Mouse (Mus musculus): ENCODE measurements around the gene Frmpd4. TPM values are rescaled to one million over a fixed set of nuclear protein-coding genes. Genes with fewer than 3 reads are reported as not detected.

The Frmpd4 gene
- polyA plus RNA-seq, 1 experiment from 2014 or later: 0.48 TPM

DNA sequence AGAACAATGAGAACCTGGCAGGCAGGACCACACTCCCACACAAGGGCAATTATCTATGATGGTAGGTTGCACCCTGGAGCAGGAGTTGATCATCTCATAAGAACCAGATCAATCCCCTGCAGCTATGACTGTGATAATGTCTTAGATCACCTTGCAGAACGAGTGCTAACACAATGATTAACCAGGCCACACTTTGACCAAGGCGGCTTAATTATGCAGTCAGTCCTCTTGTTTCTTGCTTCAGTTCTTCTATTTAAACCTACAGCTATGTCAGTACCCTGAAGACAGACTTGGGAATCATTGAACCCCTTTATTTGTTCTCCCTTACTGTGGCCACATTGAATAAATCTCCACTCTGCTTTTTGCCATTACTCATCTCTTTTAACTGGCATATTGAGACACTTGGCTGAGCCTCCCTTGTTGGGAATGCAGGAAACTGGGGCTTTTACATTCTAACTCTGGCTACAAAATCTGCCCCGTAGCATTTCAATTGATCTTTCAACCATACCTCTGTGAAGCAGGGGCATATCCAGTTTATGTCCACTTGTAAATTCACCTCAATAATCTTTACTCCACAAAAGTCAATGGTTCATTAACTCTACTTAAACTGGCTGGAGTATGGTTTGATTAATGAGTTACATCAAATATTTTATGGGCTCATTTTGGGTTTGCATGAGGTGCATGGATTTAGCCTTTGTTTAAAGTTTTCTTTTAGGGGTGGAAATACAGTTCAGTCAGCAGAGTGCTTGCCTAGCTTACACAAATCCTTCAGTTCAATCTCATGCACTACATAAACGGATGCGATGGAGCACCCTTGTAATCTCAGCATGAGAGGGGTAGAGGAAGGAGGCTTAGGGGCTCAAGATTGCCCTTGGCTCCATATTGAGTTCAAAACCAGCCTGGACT is 227.5 kb downstream of the Frmpd4 start:
- Histone ChIP-seq H3K4me3 (replicated peaks) (no peak overlapping the region), H3K27me3 (no peaks in the 10 kb centered on the region), H3K36me3 (no peaks in the 10 kb centered on the region), H3K9me3 (replicated peaks) (no peaks in the 10 kb centered on the region), H3K9ac (no peak overlapping the region), H3K27ac (replicated peaks) (no peak overlapping the region), H3K4me1 (no peaks in the 10 kb centered on the region), H3K4me2 (replicated peaks) (no peak overlapping the region)
- WGBS: 69% methylated on average over 5 of the region's 5 CpGs
- ATAC-seq (ENCODE audit: insufficient number of reproducible peaks, low FRiP score, low TSS enrichment, low read depth): no peak

DNA sequence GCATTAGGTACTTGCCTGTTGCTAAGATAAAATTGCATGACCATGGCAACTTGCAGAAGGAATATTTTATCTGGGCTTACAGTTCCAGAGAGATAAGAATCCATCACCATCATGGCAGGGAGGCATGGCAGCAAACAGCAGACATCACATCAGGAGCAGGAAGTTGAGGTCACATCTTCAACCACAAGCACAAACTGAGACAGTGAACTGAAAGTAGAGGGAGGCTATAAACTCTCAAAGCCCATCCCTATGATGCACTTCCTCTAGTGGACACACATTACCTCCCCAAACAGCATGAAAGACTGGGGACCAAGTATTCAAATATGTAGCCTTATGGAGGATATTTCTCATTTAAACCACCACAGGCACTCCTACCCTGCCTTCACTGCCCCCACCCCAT is 238.8 kb downstream of the Frmpd4 start:
- no peaks in the 10 kb centered on the region for H3K27me3 ChIP-seq
- no peak overlapping the region for H3K4me2 ChIP-seq (replicated peaks)
- H3K27ac ChIP-seq (replicated peaks): no peak overlapping the region
- H3K9me3 ChIP-seq (replicated peaks): no peaks in the 10 kb centered on the region
- H3K36me3 ChIP-seq: no peaks in the 10 kb centered on the region
- no peak overlapping the region for H3K4me3 ChIP-seq (replicated peaks)
- no peaks in the 10 kb centered on the region for H3K4me1 ChIP-seq
- no peak overlapping the region for H3K9ac ChIP-seq
- no peak for ATAC-seq (ENCODE audit: insufficient number of reproducible peaks, low FRiP score, low TSS enrichment, low read depth)

DNA sequence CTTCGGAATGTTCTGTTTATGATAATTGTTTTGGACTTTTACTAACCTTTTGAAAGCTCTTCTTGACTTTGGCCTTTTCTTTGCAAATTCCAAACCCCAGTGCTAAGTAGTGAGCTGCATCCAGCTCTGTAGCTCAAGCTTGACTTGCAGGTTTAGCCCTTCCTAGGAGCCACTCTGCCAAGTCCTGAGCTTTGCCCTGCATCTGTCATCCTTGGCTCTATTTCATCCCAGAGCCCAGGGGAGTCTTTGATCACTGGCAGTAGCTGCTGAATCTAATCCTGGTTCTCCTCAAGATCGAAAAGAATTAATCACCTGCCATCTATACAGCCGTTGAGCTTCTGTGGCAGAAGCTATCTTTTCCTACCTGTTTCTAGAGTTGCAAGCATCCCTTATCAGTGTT is 251.9 kb downstream of the Frmpd4 start:
- Histone ChIP-seq H3K27me3 (no peaks in the 10 kb centered on the region; the same call in 1 of the 2 replicates), H3K9me3 (replicated peaks) (no peaks in the 10 kb centered on the region), H3K36me3 (no peaks in the 10 kb centered on the region), H3K4me1 (no peaks in the 10 kb centered on the region), H3K4me3 (replicated peaks) (no peak overlapping the region), H3K27ac (replicated peaks) (no peak overlapping the region), H3K4me2 (replicated peaks) (no peak overlapping the region), H3K9ac (no peak overlapping the region)
- WGBS: 78% methylated on average over 3 of the region's 3 CpGs
- no peak for ATAC-seq (ENCODE audit: insufficient number of reproducible peaks, low FRiP score, low TSS enrichment, low read depth)

DNA sequence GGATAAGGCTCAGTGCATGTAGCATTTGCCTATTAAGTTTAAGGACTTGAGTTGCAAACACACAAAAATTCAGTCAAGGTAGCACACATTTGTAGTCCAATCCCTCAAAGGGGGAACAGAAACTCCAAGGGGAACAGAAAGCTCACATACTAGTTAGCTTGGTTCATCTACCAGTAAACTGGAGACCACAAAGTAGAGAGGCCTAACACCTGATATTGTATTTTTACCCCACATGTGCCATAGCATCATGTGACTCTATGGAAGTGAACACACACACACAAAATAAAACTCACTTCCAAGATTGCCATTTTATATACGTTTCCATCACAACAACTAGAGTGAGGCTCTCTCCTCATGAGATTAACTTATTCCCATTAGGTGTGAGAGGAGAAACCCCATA is 264.9 kb downstream of the Frmpd4 start:
- ATAC-seq (ENCODE audit: insufficient number of reproducible peaks, low FRiP score, low TSS enrichment, low read depth): no peak
- Histone ChIP-seq H3K9me3 (replicated peaks) (no peaks in the 10 kb centered on the region), H3K4me3 (replicated peaks) (no peak overlapping the region), H3K27me3 (no peaks in the 10 kb centered on the region), H3K4me1 (no peaks in the 10 kb centered on the region), H3K27ac (replicated peaks) (no peak overlapping the region), H3K36me3 (no peaks in the 10 kb centered on the region), H3K9ac (no peak overlapping the region), H3K4me2 (replicated peaks) (no peak overlapping the region)
- 95% methylated on average over 1 of the region's 1 CpGs for WGBS

DNA sequence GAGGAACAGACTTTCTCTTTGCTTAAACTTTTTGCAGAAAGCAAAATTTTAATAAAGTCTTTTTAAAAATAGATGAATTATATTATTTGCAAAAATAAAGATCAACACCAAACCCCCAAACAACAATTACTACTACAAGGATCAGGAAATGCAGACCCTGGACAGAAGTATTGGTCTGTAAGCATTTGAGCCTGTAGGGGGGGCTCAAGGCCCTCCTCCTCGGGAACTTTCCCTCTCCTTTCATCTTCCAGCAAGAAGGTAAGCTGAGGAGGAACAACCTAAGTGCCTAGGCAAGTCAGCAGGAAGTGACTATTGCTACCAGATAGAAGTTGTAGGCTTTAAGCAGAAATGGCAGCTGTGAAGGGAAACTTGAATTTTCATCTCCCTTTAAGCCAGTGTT is 266.9 kb downstream of the Frmpd4 start:
- ATAC-seq (ENCODE audit: insufficient number of reproducible peaks, low FRiP score, low TSS enrichment, low read depth): no peak
- Histone ChIP-seq H3K9ac (no peak overlapping the region), H3K27ac (replicated peaks) (no peak overlapping the region), H3K9me3 (replicated peaks) (no peaks in the 10 kb centered on the region), H3K27me3 (no peaks in the 10 kb centered on the region), H3K4me3 (replicated peaks) (no peak overlapping the region), H3K4me1 (no peaks in the 10 kb centered on the region), H3K4me2 (replicated peaks) (no peak overlapping the region), H3K36me3 (no peaks in the 10 kb centered on the region)
- 0% methylated on average over 1 of the region's 1 CpGs for WGBS

DNA sequence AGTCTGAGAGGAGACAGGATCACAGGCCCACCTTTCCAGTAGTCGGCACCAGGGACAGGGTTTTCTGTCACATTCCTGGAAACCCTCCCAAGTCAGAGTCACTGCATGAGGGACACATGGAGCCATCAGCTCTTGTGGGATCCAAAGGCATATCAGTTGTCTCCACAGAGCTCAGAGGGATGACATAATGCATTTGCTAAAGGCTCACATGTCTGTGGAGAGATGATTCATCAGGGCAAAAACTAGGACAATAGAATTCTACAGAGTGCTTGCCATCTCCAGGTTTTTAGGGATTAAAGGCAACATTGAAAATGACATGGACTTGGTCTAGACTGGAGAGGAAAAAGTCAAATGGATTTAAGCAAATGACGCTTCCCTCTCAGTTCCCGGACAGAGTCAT is 284.5 kb downstream of the Frmpd4 start:
- Histone ChIP-seq H3K4me1 (no peaks in the 10 kb centered on the region), H3K36me3 (no peaks in the 10 kb centered on the region), H3K4me2 (replicated peaks) (no peak overlapping the region), H3K9me3 (replicated peaks) (no peaks in the 10 kb centered on the region), H3K4me3 (replicated peaks) (no peak overlapping the region), H3K9ac (no peak overlapping the region), H3K27me3 (peaks cover 6% of the 10 kb centered on the region), H3K27ac (replicated peaks) (no peak overlapping the region)
- 87% methylated on average over 3 of the region's 3 CpGs for WGBS
- no peak for ATAC-seq (ENCODE audit: insufficient number of reproducible peaks, low FRiP score, low TSS enrichment, low read depth)

DNA sequence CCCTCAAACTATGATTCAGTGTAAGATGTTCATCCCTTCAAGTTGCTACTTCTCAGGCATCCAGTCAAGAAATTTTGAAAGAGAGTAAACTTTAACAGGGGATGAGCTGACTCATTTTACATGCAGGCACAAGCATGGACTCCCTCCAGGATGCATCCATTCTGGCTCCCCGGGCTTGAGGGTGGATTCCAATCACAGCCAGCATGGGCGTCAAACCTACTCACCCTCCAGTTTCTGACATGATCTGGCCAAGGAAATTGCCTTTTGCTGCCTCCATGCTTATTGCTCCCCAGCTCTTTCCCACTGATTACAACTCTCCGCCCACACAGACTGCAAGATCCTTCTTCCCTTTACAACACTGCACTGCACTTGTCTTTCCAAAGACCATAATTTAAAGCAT is 370.0 kb downstream of the Frmpd4 start:
- no peaks in the 10 kb centered on the region; the same call in 1 of the 2 replicates for H3K27me3 ChIP-seq
- H3K4me2 ChIP-seq (replicated peaks): no peak overlapping the region
- H3K4me3 ChIP-seq (replicated peaks): no peak overlapping the region
- H3K9me3 ChIP-seq (replicated peaks): no peaks in the 10 kb centered on the region
- no peak overlapping the region for H3K27ac ChIP-seq (replicated peaks)
- no peak overlapping the region for H3K9ac ChIP-seq
- no peak for ATAC-seq (ENCODE audit: insufficient number of reproducible peaks, low FRiP score, low TSS enrichment, low read depth)
- WGBS: 73% methylated on average over 3 of the region's 3 CpGs
- no peaks in the 10 kb centered on the region for H3K36me3 ChIP-seq
- no peaks in the 10 kb centered on the region for H3K4me1 ChIP-seq

DNA sequence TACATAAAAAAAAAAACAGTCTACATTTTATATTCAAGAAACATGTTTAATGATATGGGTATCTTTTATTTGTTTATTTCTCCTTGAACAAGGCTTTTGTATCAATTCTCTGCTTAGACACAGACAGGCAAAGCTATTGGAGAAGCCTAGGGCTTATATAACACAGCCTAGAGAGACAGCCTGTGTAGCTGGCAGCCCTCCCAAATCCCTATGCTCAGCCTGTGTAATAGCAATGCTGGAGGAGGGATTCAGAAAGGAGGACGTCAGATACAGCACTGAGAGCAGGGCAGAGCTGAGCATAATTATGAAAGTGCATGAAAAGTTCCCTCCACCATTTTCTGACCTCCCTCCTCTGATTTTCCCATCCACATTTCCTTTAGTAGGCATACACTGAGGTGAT is 385.1 kb downstream of the Frmpd4 start:
- Histone ChIP-seq H3K27me3 (no peaks in the 10 kb centered on the region), H3K36me3 (no peaks in the 10 kb centered on the region)
- WGBS: 30% methylated on average over 1 of the region's 1 CpGs

DNA sequence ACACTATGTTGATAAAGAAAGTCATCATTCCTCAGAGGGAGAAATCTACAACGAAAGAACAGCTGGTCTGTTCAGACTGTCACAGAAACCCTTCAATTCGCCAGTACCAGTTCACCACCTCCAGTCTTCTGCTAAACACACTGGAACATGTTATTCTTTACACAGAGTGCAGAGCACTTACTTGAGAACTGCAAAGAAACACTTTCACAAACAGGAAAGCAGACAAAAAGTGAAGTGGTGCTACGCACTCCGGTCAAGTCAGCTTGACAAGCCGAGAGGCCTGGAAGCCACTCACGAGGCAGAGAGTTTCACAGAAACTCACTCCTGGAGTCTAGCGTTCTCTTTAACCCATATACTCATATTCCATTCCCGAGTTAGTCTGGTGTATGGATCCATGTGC is 387.5 kb downstream of the Frmpd4 start:
- no peak overlapping the region for H3K27ac ChIP-seq (replicated peaks)
- no peaks in the 10 kb centered on the region for H3K27me3 ChIP-seq
- no peaks in the 10 kb centered on the region for H3K36me3 ChIP-seq
- no peak overlapping the region for H3K4me3 ChIP-seq (replicated peaks)
- 82% methylated on average over 8 of the region's 8 CpGs for WGBS
- H3K4me1 ChIP-seq: no peaks in the 10 kb centered on the region
- ATAC-seq (ENCODE audit: insufficient number of reproducible peaks, low FRiP score, low TSS enrichment, low read depth): no peak
- no peak overlapping the region for H3K9ac ChIP-seq
- no peak overlapping the region for H3K4me2 ChIP-seq (replicated peaks)
- H3K9me3 ChIP-seq (replicated peaks): no peaks in the 10 kb centered on the region

More for the DNA sequence above, 385.1 kb downstream of the Frmpd4 start:
- H3K27ac ChIP-seq (replicated peaks): no peak overlapping the region
- H3K9me3 ChIP-seq (replicated peaks): no peaks in the 10 kb centered on the region
- no peak overlapping the region for H3K4me3 ChIP-seq (replicated peaks)
- no peak overlapping the region for H3K9ac ChIP-seq
- no peak for ATAC-seq (ENCODE audit: insufficient number of reproducible peaks, low FRiP score, low TSS enrichment, low read depth)
- no peaks in the 10 kb centered on the region for H3K4me1 ChIP-seq
- no peak overlapping the region for H3K4me2 ChIP-seq (replicated peaks)

DNA sequence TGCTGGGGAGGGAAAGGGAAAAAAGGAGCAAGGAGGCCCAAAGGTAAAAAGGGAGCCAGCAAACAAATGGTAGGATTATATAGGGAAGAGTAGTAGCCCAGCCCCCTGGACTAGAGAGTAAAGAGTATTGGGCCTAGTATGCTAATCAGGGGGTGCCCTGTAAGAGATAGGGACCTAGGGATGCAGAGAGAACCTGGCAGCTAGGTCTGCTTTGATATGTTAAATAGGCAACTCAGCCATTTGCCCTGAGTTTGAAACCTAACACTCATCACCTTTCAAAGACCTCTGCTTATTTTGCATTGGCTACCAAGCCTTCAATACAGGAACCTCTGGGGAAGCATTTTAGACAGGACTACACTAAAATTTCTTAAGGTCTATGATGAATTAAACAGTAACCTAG is 414.0 kb downstream of the Frmpd4 start:
- H3K4me3 ChIP-seq (replicated peaks): no peak overlapping the region
- H3K36me3 ChIP-seq: no peaks in the 10 kb centered on the region
- H3K4me2 ChIP-seq (replicated peaks): no peak overlapping the region
- ATAC-seq (ENCODE audit: insufficient number of reproducible peaks, low FRiP score, low TSS enrichment, low read depth): no peak
- H3K9ac ChIP-seq: no peak overlapping the region
- no peaks in the 10 kb centered on the region for H3K9me3 ChIP-seq (replicated peaks)
- H3K27me3 ChIP-seq: 0 out of 2 replicates have a peak, but pooled peaks cover 3% of the 10 kb centered on the region
- no peaks in the 10 kb centered on the region for H3K4me1 ChIP-seq
- no peak overlapping the region for H3K27ac ChIP-seq (replicated peaks)

DNA sequence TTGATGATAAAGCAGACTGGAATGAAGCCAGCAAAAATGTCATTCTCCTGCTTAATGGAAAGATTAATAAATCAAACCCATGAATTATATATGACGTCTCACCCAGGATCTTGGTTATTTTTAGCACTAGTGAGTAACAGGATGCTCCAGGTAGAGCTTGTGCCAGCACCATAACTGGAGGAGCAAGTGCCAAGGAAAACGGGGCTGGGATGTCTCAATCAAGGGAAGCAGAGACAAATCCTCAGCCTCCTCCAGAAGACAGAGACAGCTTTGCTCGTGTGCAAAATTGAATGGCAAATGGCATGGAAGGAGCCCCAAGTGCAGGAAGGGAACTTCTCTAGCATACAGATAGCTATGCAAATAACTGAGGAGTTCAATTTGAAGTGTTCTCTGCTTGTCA is 418.2 kb downstream of the Frmpd4 start:
- ATAC-seq (ENCODE audit: insufficient number of reproducible peaks, low FRiP score, low TSS enrichment, low read depth): no peak
- Histone ChIP-seq H3K27me3 (no peaks in the 10 kb centered on the region), H3K4me1 (no peaks in the 10 kb centered on the region), H3K9ac (no peak overlapping the region), H3K27ac (replicated peaks) (no peak overlapping the region), H3K4me2 (replicated peaks) (no peak overlapping the region), H3K4me3 (replicated peaks) (no peak overlapping the region), H3K9me3 (replicated peaks) (no peaks in the 10 kb centered on the region), H3K36me3 (no peaks in the 10 kb centered on the region)
- 63% methylated on average over 3 of the region's 3 CpGs for WGBS

DNA sequence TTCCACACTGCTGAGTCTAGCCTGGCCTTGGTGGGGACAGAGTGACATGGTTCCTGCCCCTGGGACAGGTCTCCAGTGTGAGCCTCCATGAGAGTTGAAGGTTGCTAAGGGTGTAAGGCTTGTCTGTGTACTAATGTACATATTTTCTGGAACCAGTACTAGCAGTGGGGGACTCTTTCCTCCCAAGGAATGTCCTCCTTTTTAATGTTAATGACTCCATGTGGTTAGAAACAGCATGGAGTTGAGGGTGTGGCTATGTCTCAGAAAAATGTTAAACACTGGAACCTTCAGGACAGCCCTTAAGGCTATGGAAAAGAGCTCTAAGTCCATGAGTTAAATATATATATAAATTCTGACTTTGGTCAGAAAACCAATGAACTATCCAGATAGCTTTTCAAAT is 436.0 kb downstream of the Frmpd4 start:
- Histone ChIP-seq H3K4me1 (no peaks in the 10 kb centered on the region), H3K36me3 (no peaks in the 10 kb centered on the region), H3K9ac (no peak overlapping the region), H3K4me3 (replicated peaks) (no peak overlapping the region), H3K9me3 (replicated peaks) (no peaks in the 10 kb centered on the region), H3K27me3 (peaks cover 1% of the 10 kb centered on the region; the same call in 1 of the 2 replicates), H3K4me2 (replicated peaks) (no peak overlapping the region), H3K27ac (replicated peaks) (no peak overlapping the region)
- ATAC-seq (ENCODE audit: insufficient number of reproducible peaks, low FRiP score, low TSS enrichment, low read depth): no peak
